Mouse (Mus musculus) neural tube, embryonic 14.5 days (tissue): Measurements from ENCODE around the gene Pramef20. TPM values are rescaled to one million over a fixed set of nuclear protein-coding genes. Genes with fewer than 3 reads are reported as not detected.
A peak's percentile ranks its signal among the peaks of the same experiment; 100 is the strongest.
"Not testable (repeated sequence)": the region's sequence is repeated elsewhere in the genome, so short reads cannot be mapped to it uniquely, and the experiment has no call there.

Experiments used
- ATAC-seq: fragments of 200-750 bp; cut with Nextera tagmentation; 2 replicates; pipeline ENCODE4 v1.8.0; 2017; ENCODE audit warnings: low read depth, mild to moderate bottlenecking, moderate TSS enrichment, moderate library complexity
- H3K27ac ChIP-seq: fragments of 300-500 bp; sonication (generic); 2 replicates; pipeline ENCODE4 v1.5.1; 2014; ENCODE audit warnings: low read depth, mild to moderate bottlenecking, control low read depth, low read length, moderate library complexity, mixed read lengths
- H3K27me3 ChIP-seq: fragments of 300-500 bp; sonication (generic); 2 replicates; pipeline ENCODE4 v1.6.1; 2014; ENCODE audit warnings: low read length; ENCODE audit not compliant: control insufficient read depth, insufficient read depth
- H3K36me3 ChIP-seq: fragments of 300-500 bp; sonication (generic); 2 replicates; pipeline ENCODE4 v1.6.1; 2014; ENCODE audit warnings: low read length, mixed read lengths; ENCODE audit not compliant: control insufficient read depth, insufficient read depth
- H3K4me1 ChIP-seq: fragments of 300-500 bp; sonication (generic); 2 replicates; pipeline ENCODE4 v1.6.1; 2014; ENCODE audit warnings: low read length; ENCODE audit not compliant: control insufficient read depth, insufficient read depth
- H3K4me2 ChIP-seq: fragments of 300-500 bp; sonication (generic); 2 replicates; pipeline ENCODE4 v1.6.1; 2014; ENCODE audit warnings: mild to moderate bottlenecking, low read depth, low read length, control low read depth
- H3K4me3 ChIP-seq: fragments of 300-500 bp; sonication (generic); 2 replicates; pipeline ENCODE4 v1.5.1; 2014; ENCODE audit warnings: low read depth, low read length, control low read depth, mixed read lengths
- H3K9ac ChIP-seq: fragments of 300-500 bp; sonication (generic); replicated peaks from 2 replicates; pipeline ENCODE4 v1.6.1; 2014; ENCODE audit warnings: low read depth, mild to moderate bottlenecking, control low read depth, low read length, mixed read lengths
- H3K9me3 ChIP-seq: fragments of 300-500 bp; sonication (generic); 2 replicates; pipeline ENCODE4 v1.6.1; 2016; ENCODE audit warnings: low read length; ENCODE audit not compliant: control insufficient read depth
- WGBS: fragments of 180-500 bp; shearing (Covaris S2); extraction: QIAGEN DNeasy Blood & Tissue Kit; methylation state at CpG from one replicate; pipeline ENCODE4 v1.1.7; 2014; 5-methylcytosine and 5-hydroxymethylcytosine counted together
- polyA plus RNA-seq: library from polyadenylated mRNA; unstranded; fragments of >200 nt; fragmentation: Nextera tagmentation; extraction: Ambion mirVana; gene quantifications from 2 replicates; pipeline ENCODE4 v1.2.1, GENCODE M21; 2014

The Pramef20 gene
- polyA plus RNA-seq = not detected in 2 replicates

GRCm38 (mm10) chr4:144377911-144378310, at the start of gene Pramef20:
Gene Pramef20 (minus strand): TSS chr4:144377933.
- Histone ChIP-seq H3K9ac (no peak within 1 kb of the TSS), H3K27ac (no peak within 1 kb of the TSS), H3K4me2 (no peak within 1 kb of the TSS), H3K4me1 (no peaks in the 10 kb centered on the region), H3K9me3 (no peaks in the 10 kb centered on the region), H3K4me3 (no peak within 1 kb of the TSS), H3K27me3 (no peaks in the 10 kb centered on the region), H3K36me3 (no peaks in the 10 kb centered on the region)
- no peak for ATAC-seq
- 65% methylated on average over 2 of the region's 2 CpGs for WGBS

- H3K4me2 ChIP-seq = no peak overlapping the region
- no peaks in the 10 kb centered on the region for H3K36me3 ChIP-seq
- no peaks in the 10 kb centered on the region for H3K4me1 ChIP-seq
- WGBS = 82% methylated on average over 5 of the region's 5 CpGs
- no peak overlapping the region for H3K9ac ChIP-seq
- ATAC-seq = no peak
- no peaks in the 10 kb centered on the region for H3K27me3 ChIP-seq
- no peaks in the 10 kb centered on the region; the same call in 1 of the 2 replicates for H3K9me3 ChIP-seq
- H3K4me3 ChIP-seq = no peak overlapping the region
- no peak overlapping the region for H3K27ac ChIP-seq
Measured at GRCm38 (mm10) chr4:144424590-144424989, 46.9 kb upstream of the Pramef20 start.

GRCm38 (mm10) chr4:144420644-144421043, 42.9 kb upstream of the Pramef20 start:
- no peak overlapping the region for H3K9ac ChIP-seq
- H3K4me3 ChIP-seq = no peak overlapping the region
- H3K36me3 ChIP-seq = no peaks in the 10 kb centered on the region
- ATAC-seq = no peak
- no peaks in the 10 kb centered on the region for H3K27me3 ChIP-seq
- H3K4me2 ChIP-seq = no peak overlapping the region
- no peak overlapping the region for H3K27ac ChIP-seq
- H3K9me3 ChIP-seq = no peaks in the 10 kb centered on the region; the same call in 1 of the 2 replicates
- H3K4me1 ChIP-seq = no peaks in the 10 kb centered on the region

GRCm38 (mm10) chr4:144408290-144408689, 30.6 kb upstream of the Pramef20 start, which contains the start of gene Pramef12:
Gene Pramef12 (minus strand): TSS chr4:144408464.
- no peaks in the 10 kb centered on the region for H3K36me3 ChIP-seq
- H3K9me3 ChIP-seq = no peaks in the 10 kb centered on the region
- H3K27ac ChIP-seq = no peak within 1 kb of the TSS
- H3K4me1 ChIP-seq = no peaks in the 10 kb centered on the region
- no peak for ATAC-seq
- H3K9ac ChIP-seq = no peak within 1 kb of the TSS
- no peak within 1 kb of the TSS for H3K4me3 ChIP-seq
- H3K4me2 ChIP-seq = no peak within 1 kb of the TSS
- no peaks in the 10 kb centered on the region for H3K27me3 ChIP-seq
- WGBS = 79% methylated on average over 9 of the region's 9 CpGs

GRCm38 (mm10) chr4:144406261-144406660, 28.5 kb upstream of the Pramef20 start:
- Histone ChIP-seq H3K9me3 (no peaks in the 10 kb centered on the region), H3K9ac (no peak overlapping the region), H3K36me3 (no peaks in the 10 kb centered on the region), H3K4me1 (no peaks in the 10 kb centered on the region), H3K27ac (no peak overlapping the region), H3K4me3 (no peak overlapping the region), H3K27me3 (no peaks in the 10 kb centered on the region), H3K4me2 (no peak overlapping the region)
- WGBS = 59% methylated on average over 3 of the region's 3 CpGs
- no peak for ATAC-seq

GRCm38 (mm10) chr4:144404456-144405086, 26.8 kb upstream of the Pramef20 start:
- Histone ChIP-seq H3K4me2 (peak overlapping the region; percentile 23; the same call in 1 of the 2 replicates), H3K27ac (no peak overlapping the region), H3K36me3 (no peaks in the 10 kb centered on the region), H3K9me3 (no peaks in the 10 kb centered on the region), H3K4me3 (no peak overlapping the region), H3K27me3 (no peaks in the 10 kb centered on the region), H3K9ac (no peak overlapping the region), H3K4me1 (no peaks in the 10 kb centered on the region)
- no peak for ATAC-seq
- WGBS = 9% methylated on average over 17 of the region's 17 CpGs

- Histone ChIP-seq H3K27me3 (no peaks in the 10 kb centered on the region), H3K4me3 (no peak overlapping the region), H3K9me3 (no peaks in the 10 kb centered on the region), H3K36me3 (no peaks in the 10 kb centered on the region), H3K4me1 (no peaks in the 10 kb centered on the region), H3K9ac (no peak overlapping the region), H3K4me2 (no peak overlapping the region), H3K27ac (no peak overlapping the region)
- WGBS = 87% methylated on average over 4 of the region's 4 CpGs
- no peak for ATAC-seq
Measured at GRCm38 (mm10) chr4:144402712-144403111, 25.0 kb upstream of the Pramef20 start.

- Histone ChIP-seq H3K27ac (no peak overlapping the region), H3K4me2 (no peak overlapping the region), H3K9me3 (no peaks in the 10 kb centered on the region), H3K4me1 (no peaks in the 10 kb centered on the region), H3K27me3 (no peaks in the 10 kb centered on the region), H3K9ac (no peak overlapping the region), H3K36me3 (no peaks in the 10 kb centered on the region), H3K4me3 (no peak overlapping the region)
- no peak for ATAC-seq
- WGBS = 21% methylated on average over 3 of the region's 3 CpGs
Measured at GRCm38 (mm10) chr4:144396316-144396715, 18.6 kb upstream of the Pramef20 start.

GRCm38 (mm10) chr4:144357642-144358041, 20.1 kb downstream of the Pramef20 start, which contains the start of gene Gm13119:
Gene Gm13119 (plus strand): TSS chr4:144357942.
- H3K27ac ChIP-seq, H3K36me3 ChIP-seq, H3K4me3 ChIP-seq, H3K4me1 ChIP-seq, ATAC-seq, H3K9me3 ChIP-seq, H3K4me2 ChIP-seq, H3K9ac ChIP-seq, H3K27me3 ChIP-seq: not testable (repeated sequence)
- 91% methylated on average over 3 of the region's 3 CpGs for WGBS
